Mouse (Mus musculus) heart, embryonic 16.5 days (tissue): ENCODE measurements around the gene Fermt3. TPM values are rescaled to one million over a fixed set of nuclear protein-coding genes. Genes with fewer than 3 reads are reported as not detected.

Source experiments
- ATAC-seq: fragments of 200-750 bp; cut with Nextera tagmentation; replicated peaks from 2 replicates; pipeline ENCODE4 v1.8.0; 2017; ENCODE audit warnings: moderate number of reproducible peaks; ENCODE audit not compliant: insufficient read depth, low FRiP score; ENCODE audit errors: extremely low read depth
- H3K27ac ChIP-seq: fragments of 300-500 bp; sonication (generic); 2 replicates; pipeline ENCODE4 v1.5.1; 2014; ENCODE audit warnings: mild to moderate bottlenecking, low read length, control low read depth, moderate library complexity
- H3K27me3 ChIP-seq: fragments of 300-500 bp; sonication (generic); 2 replicates; pipeline ENCODE4 v1.6.1; 2014; ENCODE audit warnings: low read length, mixed read lengths; ENCODE audit not compliant: control insufficient read depth, insufficient read depth
- H3K36me3 ChIP-seq: fragments of 300-500 bp; sonication (generic); 2 replicates; pipeline ENCODE4 v1.6.1; 2014; ENCODE audit not compliant: control insufficient read depth, insufficient read depth
- H3K4me1 ChIP-seq: fragments of 300-500 bp; sonication (generic); 2 replicates; pipeline ENCODE4 v1.6.1; 2014; ENCODE audit warnings: low read length, mixed read lengths; ENCODE audit not compliant: control insufficient read depth, insufficient read depth
- H3K4me2 ChIP-seq: fragments of 300-500 bp; sonication (generic); 2 replicates; pipeline ENCODE4 v1.6.1; 2014; ENCODE audit warnings: low read depth, mild to moderate bottlenecking, control low read depth, low read length
- H3K4me3 ChIP-seq: fragments of 300-500 bp; sonication (generic); 2 replicates; pipeline ENCODE4 v1.5.1; 2014; ENCODE audit warnings: mild to moderate bottlenecking, control low read depth, low read length
- H3K9ac ChIP-seq: fragments of 300-500 bp; sonication (generic); 2 replicates; pipeline ENCODE4 v1.6.1; 2014; ENCODE audit warnings: low read length, control low read depth
- H3K9me3 ChIP-seq: fragments of 300-500 bp; sonication (generic); replicated peaks from 2 replicates; pipeline ENCODE4 v1.6.1; 2016; ENCODE audit warnings: low read length; ENCODE audit not compliant: control insufficient read depth
- WGBS: fragments of 180-500 bp; shearing (Covaris S2); extraction: QIAGEN DNeasy Blood & Tissue Kit; methylation state at CpG from one replicate; pipeline ENCODE4 v1.1.7; 2014; 5-methylcytosine and 5-hydroxymethylcytosine counted together
- polyA plus RNA-seq: library from polyadenylated mRNA; unstranded; fragments of >200 nt; fragmentation: Nextera tagmentation; extraction: Ambion mirVana; gene quantifications from 2 replicates; pipeline ENCODE4 v1.2.1, GENCODE M21; 2015

Fermt3 gene
- polyA plus RNA-seq, 1 experiment from 2014 or later, result 24.7 TPM

GRCm38 (mm10) chr19:7017541-7018457 is 1.5 kb downstream of the Fermt3 start:
- Histone ChIP-seq H3K27ac (peak overlapping the region; percentile 65), H3K27me3 (no peaks in the 10 kb centered on the region), H3K4me3 (peak overlapping the region; percentile 37), H3K36me3 (peaks cover 25% of the 10 kb centered on the region), H3K9me3 (no peaks in the 10 kb centered on the region), H3K4me2 (peak overlapping the region; percentile 27), H3K9ac (peak overlapping the region; percentile 18; the same call in 1 of the 2 replicates), H3K4me1 (peaks cover 6% of the 10 kb centered on the region; the same call in 1 of the 2 replicates)
- ATAC-seq, result no peak; the same call in 1 of the 2 replicates
- WGBS, result 61% methylated on average over 12 of the region's 12 CpGs

GRCm38 (mm10) chr19:7014481-7015135 is 4.7 kb downstream of the Fermt3 start:
- Histone ChIP-seq H3K4me1 (peaks cover 6% of the 10 kb centered on the region; the same call in 1 of the 2 replicates), H3K9ac (no peak overlapping the region), H3K4me2 (no peak overlapping the region), H3K9me3 (no peaks in the 10 kb centered on the region), H3K27ac (no peak overlapping the region), H3K27me3 (no peaks in the 10 kb centered on the region), H3K4me3 (no peak overlapping the region), H3K36me3 (peaks cover under 1% of the 10 kb centered on the region; the same call in 1 of the 2 replicates)
- ATAC-seq, result no peak
- WGBS, result 79% methylated on average over 20 of the region's 20 CpGs

- ATAC-seq, result no peak
- H3K4me2 ChIP-seq, result no peak overlapping the region
- no peak overlapping the region for H3K4me3 ChIP-seq
- 87% methylated on average over 9 of the region's 9 CpGs for WGBS
- H3K36me3 ChIP-seq, result no peaks in the 10 kb centered on the region
- peaks cover 6% of the 10 kb centered on the region; the same call in 1 of the 2 replicates for H3K4me1 ChIP-seq
- no peaks in the 10 kb centered on the region for H3K9me3 ChIP-seq
- H3K27me3 ChIP-seq, result no peaks in the 10 kb centered on the region
- no peak overlapping the region for H3K27ac ChIP-seq
- no peak overlapping the region for H3K9ac ChIP-seq
Observed at GRCm38 (mm10) chr19:7013984-7014383, 5.3 kb downstream of the Fermt3 start.

- H3K27me3 ChIP-seq, result no peaks in the 10 kb centered on the region
- 78% methylated on average over 4 of the region's 4 CpGs for WGBS
- no peaks in the 10 kb centered on the region for H3K9me3 ChIP-seq
- no peak for ATAC-seq
- no peak overlapping the region for H3K4me3 ChIP-seq
- no peak overlapping the region for H3K4me2 ChIP-seq
- no peak overlapping the region for H3K27ac ChIP-seq
- H3K36me3 ChIP-seq, result no peaks in the 10 kb centered on the region
- H3K4me1 ChIP-seq, result no peaks in the 10 kb centered on the region
- no peak overlapping the region for H3K9ac ChIP-seq
Observed at GRCm38 (mm10) chr19:7012426-7012825, 6.8 kb downstream of the Fermt3 start.

- Histone ChIP-seq H3K27me3 (no peaks in the 10 kb centered on the region), H3K27ac (no peak overlapping the region), H3K4me2 (no peak overlapping the region), H3K4me3 (no peak overlapping the region), H3K9me3 (no peaks in the 10 kb centered on the region), H3K9ac (no peak overlapping the region), H3K36me3 (no peaks in the 10 kb centered on the region), H3K4me1 (no peaks in the 10 kb centered on the region)
- 76% methylated on average over 9 of the region's 9 CpGs for WGBS
- no peak for ATAC-seq
Observed at GRCm38 (mm10) chr19:7006892-7007593, 12.2 kb downstream of the Fermt3 start.

GRCm38 (mm10) chr19:6999360-7000063 is 19.8 kb downstream of the Fermt3 start:
- no peaks in the 10 kb centered on the region for H3K27me3 ChIP-seq
- H3K9ac ChIP-seq, result no peak overlapping the region
- no peak overlapping the region for H3K4me2 ChIP-seq
- H3K27ac ChIP-seq, result no peak overlapping the region
- H3K4me1 ChIP-seq, result peaks cover 25% of the 10 kb centered on the region
- no peaks in the 10 kb centered on the region for H3K9me3 ChIP-seq
- ATAC-seq, result no peak
- WGBS, result 93% methylated on average over 19 of the region's 19 CpGs
- H3K4me3 ChIP-seq, result no peak overlapping the region
- H3K36me3 ChIP-seq, result peaks cover 26% of the 10 kb centered on the region

GRCm38 (mm10) chr19:6997721-6998290 is 21.5 kb downstream of the Fermt3 start:
- no peaks in the 10 kb centered on the region for H3K27me3 ChIP-seq
- ATAC-seq, result no peak
- H3K9me3 ChIP-seq, result no peaks in the 10 kb centered on the region
- H3K36me3 ChIP-seq, result peaks cover 26% of the 10 kb centered on the region
- 84% methylated on average over 9 of the region's 9 CpGs for WGBS
- H3K9ac ChIP-seq, result no peak overlapping the region
- no peak overlapping the region for H3K27ac ChIP-seq
- H3K4me1 ChIP-seq, result peaks cover 32% of the 10 kb centered on the region
- no peak overlapping the region for H3K4me3 ChIP-seq
- no peak overlapping the region for H3K4me2 ChIP-seq

- WGBS, result 0% methylated on average over 24 of the region's 24 CpGs
- peaks cover 37% of the 10 kb centered on the region for H3K4me1 ChIP-seq
Observed at GRCm38 (mm10) chr19:6996006-6996405, 23.3 kb downstream of the Fermt3 start, which contains the start of the genes Nudt22 and Trpt1. Nudt22 (minus strand) TSS chr19:6996117. Trpt1 (plus strand) TSS chr19:6996131.

More at GRCm38 (mm10) chr19:6996006-6996405, 23.3 kb downstream of the Fermt3 start, which contains the start of the genes Nudt22 and Trpt1:
- peak within 1 kb of the TSS; percentile 88 for H3K9ac ChIP-seq
- H3K27ac ChIP-seq, result peak within 1 kb of the TSS; percentile 89
- H3K27me3 ChIP-seq, result no peaks in the 10 kb centered on the region
- ATAC-seq, result peak; percentile 73
- H3K9me3 ChIP-seq, result no peaks in the 10 kb centered on the region
- H3K4me2 ChIP-seq, result peak within 1 kb of the TSS; percentile 90
- peaks cover 26% of the 10 kb centered on the region for H3K36me3 ChIP-seq
- peak within 1 kb of the TSS; percentile 77 for H3K4me3 ChIP-seq
